Mouse (Mus musculus) thymus, adult 18-20 months (tissue): ENCODE measurements at regions not wholly inside any gene's neighbourhood (a gene's known extent, or its start where the extent isn't known, plus 50 kb on each side); places are given as distances from the start of the nearest gene placed in this dataset.
A peak's percentile ranks its signal among the peaks of the same experiment; 100 is the strongest.

Experiments used
- DNase-seq, 2 experiments: peaks; one replicate each; pipeline ENCODE4 v3.0.0; 2022; ENCODE audit warnings: mixed read lengths in 2 of 2

DNA sequence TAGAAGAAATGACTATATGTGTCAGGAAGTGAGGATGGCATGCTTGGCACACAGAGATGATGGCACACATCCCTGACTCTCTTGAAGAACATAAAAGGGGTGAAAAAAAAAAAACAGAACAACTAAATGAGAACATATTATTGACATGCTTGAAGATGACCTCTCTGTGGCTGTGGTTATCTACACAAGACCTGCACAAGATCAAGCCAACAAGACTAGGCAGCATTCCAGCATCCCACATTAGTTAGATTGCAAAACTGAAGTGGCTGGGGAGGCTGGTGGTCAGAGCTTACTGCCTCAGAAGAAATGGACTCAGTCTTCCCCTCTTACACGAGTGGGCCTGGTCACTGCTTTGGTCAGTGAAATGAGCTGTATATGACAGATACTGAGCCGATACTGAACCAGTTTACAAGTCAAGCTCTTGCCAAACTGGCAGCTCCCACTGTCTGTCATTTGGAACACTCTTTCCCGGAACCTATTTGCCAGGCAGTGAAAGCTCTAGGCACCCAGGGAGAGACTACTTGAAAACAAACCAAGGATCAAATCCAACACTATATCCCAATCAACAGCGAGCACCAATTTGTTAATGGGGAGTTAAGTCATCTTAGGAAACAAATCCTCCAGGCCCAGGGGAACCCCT lies 335.6 kb upstream of the Noct start:
- DNase-seq, result no peak

DNA sequence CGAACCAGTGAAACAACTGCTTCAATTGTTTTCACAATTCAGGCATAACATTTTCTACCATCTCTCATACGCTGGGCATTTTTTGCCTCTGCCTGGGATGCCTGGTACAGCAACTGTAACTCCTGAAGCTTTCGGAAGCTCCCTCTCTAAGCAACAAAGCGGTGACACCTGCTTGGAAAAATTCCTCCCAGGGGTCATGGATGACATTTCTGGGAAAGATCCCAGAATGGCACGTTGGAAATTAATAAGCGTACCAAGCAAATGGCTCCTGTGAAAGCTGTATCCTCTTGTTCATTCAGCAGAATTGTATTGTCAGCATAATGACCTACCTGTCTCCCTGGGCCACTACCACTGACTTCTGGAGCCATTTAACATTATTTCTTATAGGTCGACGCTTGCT lies 333.7 kb upstream of the Noct start:
- no peak for DNase-seq

DNA sequence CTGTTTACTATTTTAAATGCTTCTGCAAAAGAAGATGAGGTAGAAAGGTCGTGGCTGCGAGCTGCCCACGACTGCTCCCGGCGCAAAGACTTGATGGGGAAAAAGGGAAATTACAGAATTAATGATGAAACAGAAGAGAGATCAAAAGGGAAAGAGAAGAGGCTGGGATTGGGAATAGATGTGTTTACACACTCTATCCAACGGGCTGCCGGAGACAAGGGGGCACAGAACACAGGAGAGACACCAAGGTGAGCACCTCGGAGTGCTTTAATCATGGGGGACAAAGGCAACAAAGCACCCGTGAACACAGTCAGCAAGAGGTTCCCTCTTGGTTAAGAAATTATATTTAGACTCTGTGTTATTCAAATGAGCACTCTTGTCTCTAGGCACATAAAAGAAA lies 326.1 kb upstream of the Noct start:
- no peak for DNase-seq

DNA sequence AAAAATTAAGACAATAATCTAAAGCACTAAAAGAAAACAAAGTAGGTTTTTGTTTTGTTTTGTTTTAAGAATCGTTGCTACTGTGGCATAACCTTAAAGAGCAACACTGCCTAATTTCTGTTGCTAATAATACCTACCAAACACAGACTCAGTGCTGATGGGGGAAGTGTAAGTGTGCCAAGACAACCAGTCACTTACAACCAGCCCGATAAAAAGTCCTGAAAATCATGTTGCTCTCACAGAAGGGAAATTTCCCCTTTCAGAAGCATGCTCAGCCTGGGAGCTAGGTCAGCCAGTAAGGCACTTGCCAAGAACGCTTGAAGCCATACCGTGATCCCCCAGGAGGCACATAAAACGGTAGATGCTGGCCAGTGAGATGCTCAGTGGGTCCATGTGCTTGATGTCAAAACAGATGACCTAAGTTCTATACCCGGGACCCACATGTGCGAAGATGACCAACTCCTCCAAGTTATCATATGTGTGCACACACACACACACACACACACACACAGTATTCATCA lies 324.4 kb upstream of the Noct start:
- DNase-seq, result no peak

DNA sequence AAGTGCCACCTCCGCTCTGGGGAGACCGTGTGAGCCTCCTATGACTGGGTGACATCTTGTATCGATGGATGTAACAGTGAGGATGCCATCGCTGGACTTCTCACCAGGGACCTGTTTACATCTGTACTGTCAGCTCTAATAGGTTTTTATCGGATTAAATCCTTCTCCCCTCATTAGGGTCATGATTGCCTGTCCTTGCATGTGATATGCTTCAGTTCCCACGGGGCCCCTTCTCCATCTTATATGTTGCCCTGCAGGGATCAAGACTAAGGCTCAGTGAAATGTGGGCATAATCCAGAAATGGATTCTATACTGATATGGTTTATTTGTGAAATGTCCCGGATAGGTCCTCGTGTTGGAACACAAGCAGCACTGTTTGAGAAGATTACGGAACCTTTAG lies 323.7 kb upstream of the Noct start:
- no peak for DNase-seq

DNA sequence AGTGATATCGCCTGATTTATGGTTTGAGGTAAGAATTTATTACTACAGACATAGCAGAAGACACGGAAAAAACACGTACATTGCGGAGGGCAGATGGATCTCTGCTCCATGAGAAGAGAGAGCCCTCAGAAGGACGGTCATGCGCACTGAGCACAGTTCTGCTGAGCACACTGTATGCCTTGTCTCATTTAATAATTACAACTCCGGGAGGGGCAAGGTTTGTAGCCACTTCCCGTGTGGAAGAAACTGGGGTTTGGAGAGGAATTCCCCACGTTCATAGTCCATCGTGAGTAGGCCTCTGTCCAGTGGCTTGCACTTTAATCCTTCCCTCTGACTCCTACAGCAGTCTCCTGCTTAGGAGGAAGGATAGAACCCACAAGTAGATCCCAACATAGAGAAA lies 322.9 kb upstream of the Noct start:
- no peak for DNase-seq

DNA sequence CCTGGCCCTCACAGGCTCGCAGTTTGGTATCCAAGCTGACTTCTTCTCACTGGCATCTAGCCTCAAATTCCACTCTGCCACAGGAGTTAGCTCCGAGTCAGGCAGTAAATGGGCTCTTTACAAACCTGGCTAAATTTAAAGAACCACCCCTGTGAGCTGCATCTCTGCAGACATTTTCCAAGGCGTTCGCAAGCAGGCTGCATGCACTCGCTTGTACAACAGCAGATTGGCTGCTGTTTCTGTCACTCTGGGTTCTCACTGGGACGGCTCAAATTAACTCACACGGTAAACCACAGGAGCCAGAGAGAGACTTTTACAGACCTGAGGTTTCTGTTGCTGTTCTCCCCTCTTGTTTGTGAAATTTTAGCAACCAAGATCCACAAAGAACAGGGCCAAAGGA lies 321.3 kb upstream of the Noct start:
- DNase-seq, result peak; percentile 41 to 67

DNA sequence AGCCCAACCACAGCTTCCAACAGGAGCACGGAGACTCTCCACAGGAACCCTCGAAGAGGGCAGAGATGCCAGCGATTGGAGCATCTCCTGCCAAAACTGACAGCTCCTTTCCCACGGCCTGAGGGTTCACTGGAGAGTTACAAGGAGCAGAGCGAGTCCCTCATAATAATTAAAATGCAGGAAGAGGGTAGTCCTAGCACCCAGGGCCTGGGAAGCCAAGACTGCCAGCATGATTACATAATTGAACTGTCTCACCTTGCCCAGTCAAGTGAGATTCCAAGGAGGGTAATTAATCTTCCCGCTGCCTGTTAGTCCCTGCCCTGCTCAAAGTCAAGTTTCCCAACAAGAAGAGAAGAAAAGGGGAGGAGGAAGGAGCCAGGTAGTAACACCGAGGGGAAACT lies 319.5 kb upstream of the Noct start:
- DNase-seq, result no peak

DNA sequence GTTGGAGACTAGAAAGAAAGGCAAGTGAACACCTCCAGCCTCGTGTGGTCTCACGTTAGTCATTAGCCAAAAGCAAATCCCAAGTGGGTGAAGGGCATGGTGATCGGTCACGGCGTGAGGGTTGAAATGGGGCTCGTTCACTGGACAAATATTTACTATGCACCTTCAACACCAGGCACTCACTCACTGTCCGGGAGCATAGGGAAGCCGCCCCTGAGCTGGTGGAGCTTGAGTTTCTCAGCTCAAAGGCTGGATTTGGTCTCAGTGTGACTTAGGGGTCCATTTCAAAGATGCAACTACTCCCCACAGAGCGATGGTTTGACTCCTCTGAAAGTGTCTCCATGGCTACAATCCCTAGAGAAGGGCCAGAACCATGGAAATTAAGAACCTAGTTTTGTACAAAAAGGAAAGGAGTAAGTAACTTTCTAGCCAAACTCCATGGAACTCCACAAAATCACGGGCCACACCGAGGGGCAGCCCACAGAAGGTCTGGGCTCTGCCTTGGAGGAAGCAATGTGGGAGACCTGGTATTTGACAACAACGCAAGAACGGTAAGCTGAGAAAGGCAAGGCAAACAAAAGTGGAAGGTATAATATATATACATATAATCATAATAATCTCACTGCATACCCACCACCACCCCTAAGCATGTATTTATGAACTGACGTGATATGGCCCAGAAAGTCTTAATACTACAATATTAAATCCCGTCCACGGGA lies 318.8 kb upstream of the Noct start:
- peak in 1 of 2 experiments; percentile 41 for DNase-seq

DNA sequence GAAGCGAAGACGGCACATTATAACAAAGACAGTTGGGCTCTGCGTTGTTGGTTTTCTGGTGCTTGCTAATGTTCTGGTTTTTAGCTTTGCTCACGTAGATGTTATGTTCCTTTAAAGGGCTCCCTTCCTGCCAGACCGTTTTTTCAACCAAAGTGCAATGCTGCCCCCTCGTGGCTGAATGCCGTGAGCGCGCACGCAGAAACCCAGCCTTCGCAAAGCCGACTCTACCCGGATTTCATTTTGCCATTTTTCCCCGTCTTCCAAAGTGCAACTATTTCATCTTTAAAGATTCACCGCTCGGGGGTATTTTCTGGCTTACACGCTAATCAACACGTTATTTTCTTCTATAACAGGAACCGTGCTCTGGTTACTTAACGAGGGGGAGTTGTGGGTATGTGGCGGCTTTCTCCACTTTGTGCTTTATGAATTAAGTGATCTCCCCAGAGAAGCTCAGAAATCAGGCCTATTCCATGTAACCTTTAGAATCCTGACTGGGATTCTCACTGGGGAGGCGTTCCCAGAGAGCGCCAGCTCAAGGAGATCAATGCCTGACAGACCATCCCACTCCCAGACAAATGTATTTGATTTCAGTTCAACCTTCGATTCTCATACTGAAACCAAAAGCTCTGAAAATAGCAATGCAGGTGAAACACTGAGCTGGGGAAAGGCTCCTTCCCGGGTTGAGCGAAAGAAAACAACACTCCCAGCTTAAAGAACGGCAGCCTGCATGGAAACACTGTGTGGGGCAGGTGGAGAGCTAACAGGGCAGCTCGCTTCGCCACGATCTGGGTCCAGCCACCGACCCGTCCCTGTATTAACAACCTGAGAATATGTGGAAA lies 318.0 kb upstream of the Noct start:
- peak; percentile 80 to 84 for DNase-seq

DNA sequence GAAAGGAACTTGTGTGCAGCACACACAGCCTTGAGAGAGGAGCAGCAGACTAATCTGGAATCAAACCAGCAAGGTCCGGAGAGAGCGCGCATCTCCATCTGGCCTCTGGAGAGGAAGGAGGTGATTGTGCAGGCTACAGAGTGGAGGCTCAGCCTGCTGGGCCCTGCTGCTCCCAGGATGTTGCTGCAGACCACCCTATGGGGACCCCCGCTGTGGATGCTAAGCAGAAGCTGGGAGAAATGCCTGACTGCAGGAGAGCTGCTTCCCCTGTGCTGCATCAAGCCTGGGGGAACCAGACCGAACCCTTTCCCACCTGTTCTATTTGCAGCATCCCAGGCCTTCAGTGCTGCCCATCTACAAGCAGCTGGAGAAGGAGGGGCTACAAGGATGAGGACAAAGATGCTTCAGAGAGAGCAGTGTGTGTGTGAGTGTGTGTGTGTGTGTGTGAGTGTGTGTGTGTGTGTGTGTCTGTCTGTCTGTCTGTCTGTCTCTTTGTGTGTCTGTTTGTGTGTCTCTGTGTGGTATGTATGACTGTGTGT lies 311.2 kb upstream of the Noct start:
- no peak for DNase-seq

DNA sequence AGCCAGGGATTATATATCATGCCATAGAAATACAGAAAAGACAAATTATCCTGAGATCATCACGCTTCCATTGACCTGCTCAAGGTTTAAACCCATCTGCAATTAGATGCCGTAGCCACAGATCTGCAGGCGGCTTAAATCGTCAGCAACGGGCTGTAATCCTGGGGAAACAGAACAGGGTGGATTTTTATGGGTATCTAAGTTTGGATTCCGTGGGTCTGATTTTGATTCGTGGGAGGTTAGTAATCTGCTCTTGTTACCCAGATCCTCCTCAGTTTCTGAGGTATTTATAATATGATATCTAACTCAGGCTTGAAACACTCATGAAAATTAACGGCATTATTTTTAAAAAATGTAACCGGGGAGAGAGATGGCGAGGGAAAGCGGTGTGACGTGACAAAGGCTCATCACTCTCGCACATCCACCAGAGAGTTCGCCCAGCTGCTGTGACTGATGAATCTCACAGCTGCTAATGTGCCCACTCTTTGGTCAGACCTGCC lies 309.3 kb upstream of the Noct start:
- no peak for DNase-seq

DNA sequence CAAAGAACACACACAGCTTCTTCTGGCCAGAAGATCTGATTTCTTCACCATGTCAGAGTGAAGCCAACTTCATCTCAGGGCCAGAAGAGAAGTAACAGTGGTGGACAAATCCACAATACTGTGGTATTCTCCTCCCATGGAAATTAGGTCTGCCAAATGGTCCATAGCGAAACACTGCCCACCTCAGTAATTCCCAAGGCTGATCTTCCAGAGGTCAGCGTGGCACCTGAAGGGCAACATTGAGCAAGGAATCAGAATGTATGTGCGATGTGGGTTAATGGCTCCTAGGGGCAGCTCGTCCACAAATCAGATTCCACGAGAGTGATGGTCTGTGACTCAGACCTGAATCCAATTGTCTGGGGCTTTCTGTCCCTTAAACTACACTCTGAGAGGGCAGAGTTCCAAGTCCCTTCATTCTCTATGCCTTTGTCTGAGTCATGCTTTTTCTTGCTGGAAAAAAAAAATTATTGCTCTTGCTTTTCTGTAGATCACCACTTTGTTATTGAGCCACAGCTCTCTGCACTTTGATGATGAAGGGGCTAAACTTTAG lies 307.9 kb upstream of the Noct start:
- DNase-seq, result no peak

DNA sequence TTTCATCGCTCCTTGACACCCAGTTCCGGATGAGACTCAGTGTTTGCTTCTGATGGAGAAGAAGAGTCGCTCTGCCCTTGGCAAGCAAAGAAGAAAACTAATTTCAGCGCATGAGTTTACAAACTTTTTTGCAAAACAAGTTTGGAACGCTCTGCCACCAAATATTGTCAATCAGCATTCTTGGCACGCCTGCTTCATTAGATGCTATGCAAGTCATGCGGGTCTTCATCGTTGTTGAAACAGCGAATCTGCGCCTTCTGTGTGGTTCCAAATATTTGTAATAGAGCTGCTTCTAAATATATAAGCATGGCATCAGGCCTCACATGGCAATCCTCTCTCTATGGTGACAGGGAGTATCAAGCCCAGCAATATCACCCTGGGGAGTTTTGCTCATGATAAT lies 301.9 kb upstream of the Noct start:
- no peak for DNase-seq

DNA sequence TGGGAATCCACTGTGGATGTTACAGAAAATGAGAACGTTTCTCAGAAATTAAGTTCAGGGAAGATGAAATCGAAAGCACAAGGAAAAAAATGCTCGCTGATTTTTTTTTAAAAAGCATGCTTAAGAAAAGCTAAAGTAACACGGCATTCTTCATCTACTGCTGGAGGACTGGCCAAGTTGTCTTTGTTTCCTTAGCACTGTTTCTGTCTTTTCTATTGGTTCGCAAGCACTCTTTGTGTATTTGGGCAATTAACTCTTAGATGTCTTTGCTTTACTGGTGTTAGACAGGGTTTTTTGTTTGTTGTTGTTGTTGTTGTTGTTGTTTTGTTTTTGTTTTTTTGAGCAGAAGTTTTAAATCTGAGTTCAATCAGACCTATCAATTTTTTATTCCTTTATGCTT lies 301.4 kb upstream of the Noct start:
- no peak for DNase-seq

DNA sequence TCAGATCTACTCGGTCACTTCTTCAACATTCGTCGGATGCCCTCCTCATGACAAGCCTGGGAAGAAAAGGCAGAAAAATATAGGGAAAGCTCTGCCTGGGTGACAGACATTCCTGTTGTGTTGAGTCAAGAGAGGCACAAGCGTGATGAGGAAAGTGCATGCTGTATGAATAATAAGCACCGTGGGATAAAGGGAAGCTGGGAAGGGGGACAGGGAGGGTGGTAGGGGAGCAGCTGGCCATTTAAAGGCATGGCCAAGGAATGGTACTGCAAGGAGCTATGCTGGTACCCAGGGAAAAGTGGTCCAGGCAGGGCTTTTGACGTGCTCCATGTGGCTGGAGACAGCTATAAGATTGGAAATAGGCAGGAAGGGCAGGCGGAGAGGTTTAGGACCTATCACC lies 300.9 kb upstream of the Noct start:
- DNase-seq, result no peak

DNA sequence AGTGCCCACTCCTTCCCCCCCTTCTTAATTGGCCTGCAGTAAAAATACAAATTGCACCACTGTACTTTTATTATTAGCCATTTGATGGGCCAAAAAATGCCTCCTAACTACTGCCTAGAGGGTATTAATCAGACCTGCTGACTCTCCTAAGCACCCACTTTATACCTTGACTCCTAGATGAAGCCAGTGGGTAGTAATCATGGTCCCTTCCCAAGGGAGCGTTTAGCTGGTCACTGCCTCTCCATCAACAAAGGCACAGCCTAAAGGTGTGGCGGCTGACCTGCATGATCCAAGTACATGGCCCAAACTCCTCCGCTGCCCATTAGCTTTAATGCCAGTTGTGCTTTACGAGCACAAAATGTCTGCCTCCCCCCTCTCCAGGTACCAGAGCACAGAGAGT lies 296.9 kb upstream of the Noct start:
- no peak for DNase-seq

DNA sequence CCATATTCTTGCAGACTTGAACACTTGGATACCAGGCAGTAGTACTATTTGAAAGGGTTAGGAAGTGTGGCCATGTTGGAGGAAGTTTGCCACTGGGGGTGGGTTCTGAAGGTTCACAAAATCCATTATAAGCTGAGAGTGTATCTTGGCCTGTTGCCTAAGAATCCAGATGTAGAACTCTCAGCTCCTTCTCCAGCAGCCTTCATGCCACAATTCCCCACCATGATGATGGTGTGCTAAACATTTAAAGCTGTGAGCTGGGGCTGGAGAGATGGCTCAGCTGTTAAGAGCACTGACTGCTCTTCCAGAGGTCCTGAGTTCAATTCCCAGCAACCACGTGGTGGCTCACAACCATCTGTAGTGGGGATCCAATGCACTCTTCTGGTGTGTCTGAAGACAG lies 295.2 kb upstream of the Noct start:
- DNase-seq, result no peak

DNA sequence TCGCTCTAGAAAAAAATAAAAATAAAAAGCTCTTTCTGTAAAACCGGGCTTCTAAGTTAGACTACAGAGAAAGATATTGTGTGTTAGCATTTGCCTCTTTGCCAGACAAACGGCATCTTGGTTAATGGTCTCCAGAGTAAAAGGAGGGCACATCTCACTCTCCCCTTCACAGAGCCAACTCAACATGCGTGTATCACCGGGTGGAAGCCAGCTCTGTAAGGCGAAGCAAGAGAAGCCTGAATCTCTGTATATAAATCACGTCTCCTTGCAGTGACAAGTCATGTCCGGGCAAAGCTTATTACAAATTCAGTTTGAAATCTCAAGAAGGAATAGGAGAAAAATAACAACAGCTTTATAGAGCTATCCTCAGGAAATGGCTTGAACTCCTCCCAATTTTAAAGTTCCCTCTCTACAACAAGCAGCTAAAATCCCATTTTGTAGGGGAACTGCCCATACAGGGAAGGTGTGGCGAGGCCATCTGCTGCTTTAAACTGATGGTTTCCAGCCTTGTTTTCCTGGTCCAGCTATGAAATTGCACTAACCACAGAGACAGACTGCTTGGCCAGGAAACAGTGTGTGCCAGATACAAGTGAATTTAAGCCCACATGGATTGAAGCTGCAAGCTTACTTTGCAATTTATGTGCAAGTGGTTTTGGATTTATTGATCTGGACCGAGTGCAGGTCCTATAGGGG lies 291.7 kb upstream of the Noct start:
- DNase-seq, result no peak

DNA sequence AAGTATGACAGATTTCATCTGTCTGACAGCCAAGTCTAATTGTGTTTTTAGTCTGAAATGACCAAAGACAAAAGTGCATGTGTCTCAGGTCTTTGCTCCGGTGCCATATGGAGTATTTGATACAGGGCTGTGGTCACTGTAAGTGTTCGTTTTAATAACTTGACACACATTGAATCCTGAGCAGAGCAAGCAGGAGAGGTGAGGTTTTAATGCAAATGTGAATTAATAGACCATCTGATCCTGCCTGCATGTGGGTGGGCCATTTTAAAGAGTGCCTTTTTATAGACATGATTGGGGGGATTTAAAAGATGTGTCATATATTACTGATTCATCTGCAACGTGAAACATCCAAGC lies 291.2 kb upstream of the Noct start:
- no peak for DNase-seq

DNA sequence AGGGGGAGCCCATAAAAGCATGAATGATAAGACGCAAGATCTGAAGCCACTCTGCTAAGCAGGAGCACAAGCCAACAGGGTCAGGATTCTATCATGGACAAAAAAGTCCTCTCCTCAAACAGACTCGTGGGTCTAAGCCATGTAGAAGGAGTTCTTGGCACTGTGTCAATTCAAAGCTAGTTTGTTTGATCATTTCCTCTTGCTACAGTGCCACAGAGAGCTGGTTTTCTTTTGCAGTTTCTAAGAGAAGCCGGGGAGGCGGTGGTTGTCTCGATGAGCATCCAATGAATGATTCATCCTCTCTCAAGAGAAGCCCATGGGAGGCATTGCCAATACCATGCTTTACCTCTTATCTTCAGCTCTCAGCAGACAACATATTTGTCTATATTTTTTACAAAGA lies 284.6 kb upstream of the Noct start:
- no peak for DNase-seq

DNA sequence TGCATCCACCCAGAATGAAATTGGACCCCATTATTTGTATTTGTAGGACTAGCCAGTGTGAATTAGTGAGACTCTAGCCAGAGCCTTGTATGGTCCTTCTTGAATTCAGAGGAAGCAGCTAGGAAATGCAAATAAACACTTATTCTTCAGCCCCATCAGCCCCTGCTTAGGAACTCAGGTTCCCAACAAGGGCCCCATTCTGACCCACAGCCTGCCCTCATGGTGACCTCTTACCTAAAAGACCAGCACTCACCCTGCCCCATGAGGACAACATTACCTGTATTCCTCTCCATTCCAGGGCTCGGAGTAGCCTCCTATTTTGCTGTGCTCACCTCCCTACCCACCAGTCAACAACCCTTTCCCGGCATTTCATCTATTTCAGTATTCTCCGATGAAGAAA lies 283.6 kb upstream of the Noct start:
- DNase-seq, result no peak

DNA sequence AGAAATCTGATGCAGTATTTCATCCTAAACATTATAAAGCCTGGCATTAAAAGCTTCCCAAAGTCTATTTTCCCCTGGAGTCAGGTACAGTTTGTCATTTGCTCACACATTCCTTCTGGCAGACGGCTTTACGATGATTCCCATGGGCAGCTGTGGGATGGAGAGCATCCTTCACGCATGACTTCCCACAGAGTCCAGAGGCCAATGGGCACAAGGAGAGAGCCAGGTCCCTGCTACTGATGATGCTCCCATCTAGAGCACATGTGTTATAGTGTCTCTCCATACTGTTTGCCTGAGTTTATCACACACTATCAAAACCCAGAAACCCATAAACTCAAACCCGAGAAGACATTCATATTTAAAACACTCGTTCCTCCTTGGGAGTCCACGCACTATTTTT lies 270.8 kb upstream of the Noct start:
- DNase-seq, result no peak
